Mouse (Mus musculus) heart, embryonic 16.5 days (tissue): ENCODE data around the gene Snrk. TPM values are rescaled to one million over a fixed set of nuclear protein-coding genes. Genes with fewer than 3 reads are reported as not detected.

Experiments
- ATAC-seq: fragments of 200-750 bp; cut with Nextera tagmentation; replicated peaks from 2 replicates; pipeline ENCODE4 v1.8.0; 2017; ENCODE audit warnings: moderate number of reproducible peaks; ENCODE audit not compliant: insufficient read depth, low FRiP score; ENCODE audit errors: extremely low read depth
- H3K27ac ChIP-seq: fragments of 300-500 bp; sonication (generic); 2 replicates; pipeline ENCODE4 v1.5.1; 2014; ENCODE audit warnings: mild to moderate bottlenecking, low read length, control low read depth, moderate library complexity
- H3K27me3 ChIP-seq: fragments of 300-500 bp; sonication (generic); 2 replicates; pipeline ENCODE4 v1.6.1; 2014; ENCODE audit warnings: low read length, mixed read lengths; ENCODE audit not compliant: control insufficient read depth, insufficient read depth
- H3K36me3 ChIP-seq: fragments of 300-500 bp; sonication (generic); 2 replicates; pipeline ENCODE4 v1.6.1; 2014; ENCODE audit not compliant: control insufficient read depth, insufficient read depth
- H3K4me1 ChIP-seq: fragments of 300-500 bp; sonication (generic); 2 replicates; pipeline ENCODE4 v1.6.1; 2014; ENCODE audit warnings: low read length, mixed read lengths; ENCODE audit not compliant: control insufficient read depth, insufficient read depth
- H3K4me2 ChIP-seq: fragments of 300-500 bp; sonication (generic); 2 replicates; pipeline ENCODE4 v1.6.1; 2014; ENCODE audit warnings: low read depth, mild to moderate bottlenecking, control low read depth, low read length
- H3K4me3 ChIP-seq: fragments of 300-500 bp; sonication (generic); 2 replicates; pipeline ENCODE4 v1.5.1; 2014; ENCODE audit warnings: mild to moderate bottlenecking, control low read depth, low read length
- H3K9ac ChIP-seq: fragments of 300-500 bp; sonication (generic); 2 replicates; pipeline ENCODE4 v1.6.1; 2014; ENCODE audit warnings: low read length, control low read depth
- H3K9me3 ChIP-seq: fragments of 300-500 bp; sonication (generic); replicated peaks from 2 replicates; pipeline ENCODE4 v1.6.1; 2016; ENCODE audit warnings: low read length; ENCODE audit not compliant: control insufficient read depth
- WGBS: fragments of 180-500 bp; shearing (Covaris S2); extraction: QIAGEN DNeasy Blood & Tissue Kit; methylation state at CpG from one replicate; pipeline ENCODE4 v1.1.7; 2014; 5-methylcytosine and 5-hydroxymethylcytosine counted together
- polyA plus RNA-seq: library from polyadenylated mRNA; unstranded; fragments of >200 nt; fragmentation: Nextera tagmentation; extraction: Ambion mirVana; gene quantifications from 2 replicates; pipeline ENCODE4 v1.2.1, GENCODE M21; 2015

Snrk gene
- polyA plus RNA-seq, 1 experiment from 2014 or later = 61.7 TPM

- Histone ChIP-seq H3K27ac (peak overlapping the region; percentile 86), H3K36me3 (no peaks in the 10 kb centered on the region), H3K27me3 (no peaks in the 10 kb centered on the region), H3K9me3 (no peaks in the 10 kb centered on the region), H3K4me2 (no peak overlapping the region), H3K4me1 (peaks cover 16% of the 10 kb centered on the region), H3K4me3 (no peak overlapping the region), H3K9ac (no peak overlapping the region)
- WGBS = 38% methylated on average over 6 of the region's 6 CpGs
- peak; percentile 55 for ATAC-seq
Observed at GRCm38 (mm10) chr9:122085055-122085454, 32.0 kb upstream of the Snrk start.

GRCm38 (mm10) chr9:122085550-122086205 is 31.4 kb upstream of the Snrk start:
- H3K9me3 ChIP-seq = no peaks in the 10 kb centered on the region
- 60% methylated on average over 3 of the region's 3 CpGs for WGBS
- no peak overlapping the region for H3K9ac ChIP-seq
- no peak overlapping the region; the same call in 1 of the 2 replicates for H3K4me2 ChIP-seq
- H3K4me1 ChIP-seq = peaks cover 16% of the 10 kb centered on the region
- H3K27ac ChIP-seq = peak overlapping the region; percentile 86
- no peak overlapping the region for H3K4me3 ChIP-seq
- H3K36me3 ChIP-seq = no peaks in the 10 kb centered on the region
- no peak for ATAC-seq
- H3K27me3 ChIP-seq = no peaks in the 10 kb centered on the region

DNA sequence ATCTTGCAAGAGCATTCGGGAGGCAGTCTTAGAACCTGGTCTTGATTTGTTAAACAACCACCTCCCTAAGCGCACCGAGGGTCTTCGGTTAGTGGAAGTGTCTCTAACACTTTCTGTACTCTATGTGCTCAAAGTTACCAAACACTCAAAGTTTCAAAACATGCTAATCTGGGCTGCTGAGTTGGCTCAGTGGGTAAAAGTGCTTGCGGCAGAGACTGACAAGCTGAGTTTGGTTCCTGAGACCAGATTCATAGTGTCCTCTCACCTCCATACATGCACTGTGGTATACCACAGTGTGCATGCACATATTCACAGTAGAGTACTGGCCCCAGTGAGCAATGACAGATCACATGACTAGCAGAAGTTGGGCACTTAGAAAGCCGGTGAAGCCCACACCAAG is 30.0 kb upstream of the Snrk start:
- H3K9me3 ChIP-seq = no peaks in the 10 kb centered on the region
- H3K4me3 ChIP-seq = no peak overlapping the region
- H3K36me3 ChIP-seq = no peaks in the 10 kb centered on the region
- WGBS = 82% methylated on average over 6 of the region's 6 CpGs
- peaks cover 22% of the 10 kb centered on the region for H3K4me1 ChIP-seq
- H3K9ac ChIP-seq = no peak overlapping the region
- no peak overlapping the region for H3K4me2 ChIP-seq
- H3K27me3 ChIP-seq = no peaks in the 10 kb centered on the region
- no peak for ATAC-seq
- no peak overlapping the region for H3K27ac ChIP-seq

DNA sequence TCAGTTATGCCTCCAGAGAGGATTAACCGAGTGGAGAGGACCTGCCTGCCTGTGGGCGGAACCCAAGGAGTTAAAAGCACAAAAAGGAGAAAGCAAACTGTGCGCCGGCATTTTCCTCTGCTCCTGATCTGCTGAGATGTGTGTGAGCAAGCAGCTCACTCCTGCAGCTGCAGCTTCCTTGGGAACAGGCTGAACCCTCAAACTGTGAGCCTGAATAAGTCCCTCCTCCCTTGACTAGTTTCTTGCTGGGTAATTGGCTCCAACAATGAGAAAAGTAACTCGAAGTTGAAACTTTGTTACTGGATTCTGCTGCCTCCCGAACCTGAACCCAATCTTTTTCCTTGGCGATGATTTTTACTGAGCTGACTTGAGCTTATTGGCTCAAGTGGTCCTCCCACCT is 25.9 kb upstream of the Snrk start:
- Histone ChIP-seq H3K9me3 (no peaks in the 10 kb centered on the region), H3K27me3 (no peaks in the 10 kb centered on the region), H3K27ac (peak overlapping the region; percentile 45), H3K4me2 (no peak overlapping the region), H3K4me1 (peaks cover 6% of the 10 kb centered on the region; the same call in 1 of the 2 replicates), H3K36me3 (no peaks in the 10 kb centered on the region), H3K9ac (no peak overlapping the region), H3K4me3 (no peak overlapping the region)
- ATAC-seq = no peak
- 51% methylated on average over 7 of the region's 7 CpGs for WGBS

- peak overlapping the region; percentile 45 for H3K27ac ChIP-seq
- 37% methylated on average over 5 of the region's 5 CpGs for WGBS
- H3K4me3 ChIP-seq = no peak overlapping the region
- no peak overlapping the region for H3K4me2 ChIP-seq
- H3K9me3 ChIP-seq = no peaks in the 10 kb centered on the region
- ATAC-seq = no peak; the same call in 1 of the 2 replicates
- H3K4me1 ChIP-seq = peaks cover 6% of the 10 kb centered on the region; the same call in 1 of the 2 replicates
- H3K36me3 ChIP-seq = no peaks in the 10 kb centered on the region
- no peak overlapping the region for H3K9ac ChIP-seq
- H3K27me3 ChIP-seq = no peaks in the 10 kb centered on the region
Observed at GRCm38 (mm10) chr9:122091782-122092228, 25.3 kb upstream of the Snrk start.

- Histone ChIP-seq H3K9me3 (no peaks in the 10 kb centered on the region), H3K27me3 (no peaks in the 10 kb centered on the region), H3K36me3 (no peaks in the 10 kb centered on the region), H3K4me1 (peaks cover 6% of the 10 kb centered on the region; the same call in 1 of the 2 replicates), H3K27ac (no peak overlapping the region), H3K4me3 (no peak overlapping the region), H3K4me2 (no peak overlapping the region), H3K9ac (no peak overlapping the region)
- WGBS = 85% methylated on average over 1 of the region's 1 CpGs
- no peak for ATAC-seq
Observed at GRCm38 (mm10) chr9:122094171-122094570, 22.9 kb upstream of the Snrk start.

GRCm38 (mm10) chr9:122096822-122097511 is 20.1 kb upstream of the Snrk start:
- 71% methylated on average over 5 of the region's 5 CpGs for WGBS
- Histone ChIP-seq H3K9me3 (no peaks in the 10 kb centered on the region), H3K4me1 (peaks cover 2% of the 10 kb centered on the region; the same call in 1 of the 2 replicates), H3K36me3 (no peaks in the 10 kb centered on the region), H3K27me3 (no peaks in the 10 kb centered on the region), H3K4me2 (no peak overlapping the region), H3K27ac (no peak overlapping the region), H3K9ac (no peak overlapping the region), H3K4me3 (no peak overlapping the region)
- no peak for ATAC-seq

- Histone ChIP-seq H3K4me3 (no peak overlapping the region), H3K9ac (no peak overlapping the region), H3K9me3 (no peaks in the 10 kb centered on the region), H3K27ac (no peak overlapping the region), H3K4me2 (no peak overlapping the region), H3K4me1 (no peaks in the 10 kb centered on the region), H3K36me3 (no peaks in the 10 kb centered on the region), H3K27me3 (no peaks in the 10 kb centered on the region)
- no peak for ATAC-seq
- WGBS = 51% methylated on average over 6 of the region's 6 CpGs
Observed at GRCm38 (mm10) chr9:122097535-122097934, 19.5 kb upstream of the Snrk start.

GRCm38 (mm10) chr9:122100584-122101127 is 16.4 kb upstream of the Snrk start:
- no peaks in the 10 kb centered on the region for H3K27me3 ChIP-seq
- ATAC-seq = no peak

More at GRCm38 (mm10) chr9:122100584-122101127, 16.4 kb upstream of the Snrk start:
- Histone ChIP-seq H3K9me3 (no peaks in the 10 kb centered on the region), H3K27ac (no peak overlapping the region), H3K36me3 (no peaks in the 10 kb centered on the region), H3K9ac (no peak overlapping the region), H3K4me2 (no peak overlapping the region), H3K4me3 (no peak overlapping the region), H3K4me1 (no peaks in the 10 kb centered on the region)
